Mouse (Mus musculus) forebrain, embryonic 13.5 days (tissue): ENCODE measurements around the gene Ccdc184. TPM values are rescaled to one million over a fixed set of nuclear protein-coding genes. Genes with fewer than 3 reads are reported as not detected.

Experiments used
- ATAC-seq: fragments of 200-750 bp; cut with Nextera tagmentation; 2 replicates; pipeline ENCODE4 v1.8.0; 2017
- H3K27ac ChIP-seq: fragments of 300-500 bp; sonication (generic); 2 replicates; pipeline ENCODE4 v1.5.1; 2015; ENCODE audit warnings: inconsistent platforms, mild to moderate bottlenecking, moderate library complexity
- H3K27me3 ChIP-seq: fragments of 300-500 bp; sonication (generic); 2 replicates; pipeline ENCODE4 v1.6.1; 2015; ENCODE audit warnings: mild to moderate bottlenecking, inconsistent platforms
- H3K36me3 ChIP-seq: fragments of 300-500 bp; sonication (generic); 2 replicates; pipeline ENCODE4 v1.6.1; 2015; ENCODE audit warnings: mild to moderate bottlenecking, inconsistent platforms; ENCODE audit not compliant: poor library complexity, severe bottlenecking
- H3K4me1 ChIP-seq: fragments of 300-500 bp; sonication (generic); 2 replicates; pipeline ENCODE4 v1.6.1; 2015; ENCODE audit warnings: inconsistent platforms
- H3K4me2 ChIP-seq: fragments of 300-500 bp; sonication (generic); 2 replicates; pipeline ENCODE4 v1.6.1; 2015; ENCODE audit warnings: inconsistent platforms, mild to moderate bottlenecking, moderate library complexity
- H3K4me3 ChIP-seq: fragments of 300-500 bp; sonication (generic); 2 replicates; pipeline ENCODE4 v1.5.1; 2015; ENCODE audit warnings: mild to moderate bottlenecking, inconsistent platforms
- H3K9ac ChIP-seq: fragments of 300-500 bp; sonication (generic); 2 replicates; pipeline ENCODE4 v1.6.1; 2015; ENCODE audit warnings: mild to moderate bottlenecking, inconsistent platforms
- H3K9me3 ChIP-seq: fragments of 300-500 bp; sonication (generic); replicated peaks from 2 replicates; pipeline ENCODE4 v1.6.1; 2016; ENCODE audit warnings: inconsistent platforms
- WGBS: fragments of 180-500 bp; shearing (Covaris S2); methylation state at CpG from one replicate; pipeline ENCODE4 v1.1.7; 2015; 5-methylcytosine and 5-hydroxymethylcytosine counted together
- polyA plus RNA-seq: library from polyadenylated mRNA; unstranded; fragments of >200 nt; fragmentation: Nextera tagmentation; extraction: Ambion mirVana; gene quantifications from 2 replicates; pipeline ENCODE4 v1.2.1, GENCODE M21; 2015

Ccdc184 gene
- polyA plus RNA-seq = 19.4 and 25.6 TPM in 2 replicates

- WGBS = 1% methylated on average over 17 of the region's 18 CpGs
Measured at GRCm38 (mm10) chr15:98166963-98167644, at the start of gene Ccdc184. TSS of gene Ccdc184 (plus strand) at chr15:98167158.

GRCm38 (mm10) chr15:98119363-98119762 is 47.6 kb upstream of the Ccdc184 start:
- ATAC-seq = no peak
- Histone ChIP-seq H3K27ac (no peak overlapping the region), H3K4me2 (no peak overlapping the region), H3K4me1 (no peaks in the 10 kb centered on the region), H3K9me3 (no peaks in the 10 kb centered on the region), H3K27me3 (no peaks in the 10 kb centered on the region), H3K9ac (no peak overlapping the region), H3K4me3 (no peak overlapping the region), H3K36me3 (peaks cover 85% of the 10 kb centered on the region)
- 91% methylated on average over 12 of the region's 12 CpGs for WGBS

More at GRCm38 (mm10) chr15:98166963-98167644, at the start of gene Ccdc184:
- peak within 1 kb of the TSS; percentile 95 for H3K27ac ChIP-seq
- peak within 1 kb of the TSS; percentile 86 for H3K4me2 ChIP-seq
- peak; percentile 77 for ATAC-seq
- H3K4me1 ChIP-seq = peaks cover 37% of the 10 kb centered on the region
- no peaks in the 10 kb centered on the region for H3K36me3 ChIP-seq
- H3K27me3 ChIP-seq = peaks cover 41% of the 10 kb centered on the region
- peak within 1 kb of the TSS; percentile 57 for H3K4me3 ChIP-seq
- H3K9me3 ChIP-seq = no peaks in the 10 kb centered on the region
- peak within 1 kb of the TSS; percentile 70 for H3K9ac ChIP-seq

- peaks cover 92% of the 10 kb centered on the region for H3K36me3 ChIP-seq
- no peaks in the 10 kb centered on the region for H3K4me1 ChIP-seq
- no peak overlapping the region for H3K4me3 ChIP-seq
- no peak overlapping the region for H3K27ac ChIP-seq
- H3K9ac ChIP-seq = no peak overlapping the region
- whole genome bisulfite sequencing = 95% methylated on average over 20 of the region's 20 CpGs
- ATAC-seq = no peak
- H3K9me3 ChIP-seq = no peaks in the 10 kb centered on the region
- no peaks in the 10 kb centered on the region for H3K27me3 ChIP-seq
- no peak overlapping the region for H3K4me2 ChIP-seq
Measured at GRCm38 (mm10) chr15:98120831-98121230, 46.1 kb upstream of the Ccdc184 start.

- Histone ChIP-seq H3K27me3 (no peaks in the 10 kb centered on the region), H3K9me3 (no peaks in the 10 kb centered on the region), H3K27ac (no peak overlapping the region), H3K36me3 (peaks cover 100% of the 10 kb centered on the region), H3K4me2 (no peak overlapping the region), H3K9ac (no peak overlapping the region), H3K4me3 (no peak overlapping the region), H3K4me1 (no peaks in the 10 kb centered on the region)
- ATAC-seq = no peak
- WGBS = 95% methylated on average over 4 of the region's 4 CpGs
Measured at GRCm38 (mm10) chr15:98131001-98131400, 36.0 kb upstream of the Ccdc184 start.

GRCm38 (mm10) chr15:98131451-98131850 is 35.5 kb upstream of the Ccdc184 start:
- Histone ChIP-seq H3K27ac (no peak overlapping the region), H3K27me3 (no peaks in the 10 kb centered on the region), H3K4me3 (no peak overlapping the region), H3K4me1 (no peaks in the 10 kb centered on the region), H3K36me3 (peaks cover 100% of the 10 kb centered on the region), H3K4me2 (no peak overlapping the region), H3K9me3 (no peaks in the 10 kb centered on the region), H3K9ac (no peak overlapping the region)
- 91% methylated on average over 7 of the region's 7 CpGs for WGBS
- no peak for ATAC-seq

GRCm38 (mm10) chr15:98131942-98132655 is 34.9 kb upstream of the Ccdc184 start:
- no peaks in the 10 kb centered on the region for H3K4me1 ChIP-seq
- no peak overlapping the region for H3K9ac ChIP-seq
- H3K36me3 ChIP-seq = peaks cover 100% of the 10 kb centered on the region
- no peak for ATAC-seq
- no peak overlapping the region for H3K4me2 ChIP-seq
- H3K27me3 ChIP-seq = no peaks in the 10 kb centered on the region
- H3K9me3 ChIP-seq = no peaks in the 10 kb centered on the region
- H3K4me3 ChIP-seq = no peak overlapping the region
- WGBS = 94% methylated on average over 15 of the region's 15 CpGs
- H3K27ac ChIP-seq = no peak overlapping the region

GRCm38 (mm10) chr15:98133471-98133870 is 33.5 kb upstream of the Ccdc184 start:
- H3K4me3 ChIP-seq = no peak overlapping the region
- H3K27me3 ChIP-seq = no peaks in the 10 kb centered on the region
- H3K4me2 ChIP-seq = no peak overlapping the region
- H3K36me3 ChIP-seq = peaks cover 98% of the 10 kb centered on the region
- no peak for ATAC-seq
- WGBS = 95% methylated on average over 3 of the region's 3 CpGs
- H3K9ac ChIP-seq = no peak overlapping the region
- H3K4me1 ChIP-seq = no peaks in the 10 kb centered on the region
- no peak overlapping the region for H3K27ac ChIP-seq
- H3K9me3 ChIP-seq = no peaks in the 10 kb centered on the region

GRCm38 (mm10) chr15:98134034-98134433 is 32.9 kb upstream of the Ccdc184 start:
- Histone ChIP-seq H3K4me1 (no peaks in the 10 kb centered on the region), H3K4me3 (no peak overlapping the region), H3K27me3 (no peaks in the 10 kb centered on the region), H3K27ac (no peak overlapping the region), H3K36me3 (peaks cover 96% of the 10 kb centered on the region), H3K4me2 (no peak overlapping the region), H3K9me3 (no peaks in the 10 kb centered on the region), H3K9ac (no peak overlapping the region)
- 91% methylated on average over 4 of the region's 4 CpGs for WGBS
- no peak for ATAC-seq

GRCm38 (mm10) chr15:98134666-98135065 is 32.3 kb upstream of the Ccdc184 start:
- ATAC-seq = no peak
- Histone ChIP-seq H3K4me3 (no peak overlapping the region), H3K9me3 (no peaks in the 10 kb centered on the region), H3K9ac (no peak overlapping the region), H3K4me1 (no peaks in the 10 kb centered on the region), H3K27me3 (no peaks in the 10 kb centered on the region), H3K27ac (no peak overlapping the region), H3K4me2 (no peak overlapping the region), H3K36me3 (peaks cover 95% of the 10 kb centered on the region)
- WGBS = 66% methylated on average over 3 of the region's 3 CpGs

- Histone ChIP-seq H3K4me1 (no peaks in the 10 kb centered on the region), H3K9ac (no peak overlapping the region), H3K27ac (no peak overlapping the region), H3K9me3 (no peaks in the 10 kb centered on the region), H3K36me3 (peaks cover 95% of the 10 kb centered on the region), H3K4me3 (no peak overlapping the region), H3K4me2 (no peak overlapping the region), H3K27me3 (no peaks in the 10 kb centered on the region)
- no peak for ATAC-seq
- WGBS = 93% methylated on average over 13 of the region's 13 CpGs
Measured at GRCm38 (mm10) chr15:98135671-98136070, 31.3 kb upstream of the Ccdc184 start.

- Histone ChIP-seq H3K4me1 (no peaks in the 10 kb centered on the region), H3K27me3 (no peaks in the 10 kb centered on the region), H3K9me3 (no peaks in the 10 kb centered on the region), H3K4me3 (no peak overlapping the region), H3K4me2 (no peak overlapping the region), H3K9ac (no peak overlapping the region), H3K36me3 (peaks cover 93% of the 10 kb centered on the region), H3K27ac (no peak overlapping the region)
- no peak for ATAC-seq
- 97% methylated on average over 9 of the region's 9 CpGs for WGBS
Measured at GRCm38 (mm10) chr15:98136871-98137270, 30.1 kb upstream of the Ccdc184 start.

- Histone ChIP-seq H3K9ac (no peak overlapping the region), H3K4me2 (no peak overlapping the region), H3K9me3 (no peaks in the 10 kb centered on the region), H3K4me1 (peaks cover 8% of the 10 kb centered on the region), H3K36me3 (peaks cover 72% of the 10 kb centered on the region), H3K4me3 (no peak overlapping the region), H3K27me3 (no peaks in the 10 kb centered on the region), H3K27ac (no peak overlapping the region)
- 78% methylated on average over 7 of the region's 7 CpGs for WGBS
- no peak for ATAC-seq
Measured at GRCm38 (mm10) chr15:98139763-98140162, 27.2 kb upstream of the Ccdc184 start.
